Mouse (Mus musculus) heart, embryonic 11.5 days (tissue): ENCODE results near the gene Prkag2. TPM values are rescaled to one million over a fixed set of nuclear protein-coding genes. Genes with fewer than 3 reads are reported as not detected.
"Not testable (repeated sequence)": the region's sequence is repeated elsewhere in the genome, so short reads cannot be mapped to it uniquely, and the experiment has no call there.

Source experiments
- ATAC-seq: fragments of 200-750 bp; cut with Nextera tagmentation; replicated peaks from 2 replicates; pipeline ENCODE4 v1.8.0; 2017; ENCODE audit warnings: moderate library complexity; ENCODE audit not compliant: insufficient number of reproducible peaks, low FRiP score, low TSS enrichment
- H3K27ac ChIP-seq: fragments of 300-500 bp; sonication (generic); 2 replicates; pipeline ENCODE4 v1.5.1; 2014; ENCODE audit warnings: mild to moderate bottlenecking, low read depth, low read length
- H3K27me3 ChIP-seq: fragments of 300-500 bp; sonication (generic); 2 replicates; pipeline ENCODE4 v1.6.1; 2014; ENCODE audit warnings: mild to moderate bottlenecking, low read length, mixed read lengths; ENCODE audit not compliant: control insufficient read depth, insufficient read depth
- H3K36me3 ChIP-seq: fragments of 300-500 bp; sonication (generic); 2 replicates; pipeline ENCODE4 v1.6.1; 2014; ENCODE audit warnings: mild to moderate bottlenecking, low read length, moderate library complexity, mixed read lengths; ENCODE audit not compliant: control insufficient read depth, insufficient read depth
- H3K4me1 ChIP-seq: fragments of 300-500 bp; sonication (generic); 2 replicates; pipeline ENCODE4 v1.6.1; 2014; ENCODE audit warnings: low read length; ENCODE audit not compliant: control insufficient read depth, insufficient read depth
- H3K4me2 ChIP-seq: fragments of 300-500 bp; sonication (generic); 2 replicates; pipeline ENCODE4 v1.6.1; 2014; ENCODE audit warnings: mild to moderate bottlenecking, moderate library complexity
- H3K4me3 ChIP-seq: fragments of 300-500 bp; sonication (generic); 2 replicates; pipeline ENCODE4 v1.5.1; 2014; ENCODE audit warnings: low read depth, low read length
- H3K9ac ChIP-seq: fragments of 300-500 bp; sonication (generic); 2 replicates; pipeline ENCODE4 v1.6.1; 2014; ENCODE audit warnings: mild to moderate bottlenecking, low read depth, low read length, moderate library complexity
- H3K9me3 ChIP-seq: fragments of 300-500 bp; sonication (generic); replicated peaks from 2 replicates; pipeline ENCODE4 v1.6.1; 2016; ENCODE audit warnings: low read length; ENCODE audit not compliant: control insufficient read depth
- WGBS: fragments of 180-500 bp; shearing (Covaris S2); extraction: QIAGEN DNeasy Blood & Tissue Kit; methylation state at CpG from one replicate; pipeline ENCODE4 v1.1.7; 2014; ENCODE audit not compliant: insufficient replicate concordance; 5-methylcytosine and 5-hydroxymethylcytosine counted together
- polyA plus RNA-seq: library from polyadenylated mRNA; unstranded; fragments of >200 nt; fragmentation: Nextera tagmentation; extraction: Ambion mirVana; gene quantifications from 2 replicates; pipeline ENCODE4 v1.2.1, GENCODE M21; 2014

Gene Prkag2
- polyA plus RNA-seq, 1 experiment from 2014 or later: 84.6 TPM

- H3K4me3 ChIP-seq: no peak overlapping the region
- whole genome bisulfite sequencing: 57% methylated on average over 9 of the region's 9 CpGs
- peak; percentile 57 for ATAC-seq
- peaks cover 22% of the 10 kb centered on the region for H3K4me1 ChIP-seq
- H3K27me3 ChIP-seq: no peaks in the 10 kb centered on the region
- no peak overlapping the region for H3K4me2 ChIP-seq
- H3K27ac ChIP-seq: peak overlapping the region; percentile 75
- no peaks in the 10 kb centered on the region for H3K9me3 ChIP-seq
- no peak overlapping the region for H3K9ac ChIP-seq
- H3K36me3 ChIP-seq: peaks cover 6% of the 10 kb centered on the region
Measured at GRCm38 (mm10) chr5:24861449-24861930, 239.0 kb downstream of the Prkag2 start.

- peak overlapping the region; percentile 75 for H3K27ac ChIP-seq
- peak; percentile 57; the same call in 1 of the 2 replicates for ATAC-seq
Measured at GRCm38 (mm10) chr5:24860635-24861448, 239.6 kb downstream of the Prkag2 start.

GRCm38 (mm10) chr5:24859771-24860540 is 240.5 kb downstream of the Prkag2 start:
- no peaks in the 10 kb centered on the region for H3K9me3 ChIP-seq
- WGBS: 54% methylated on average over 3 of the region's 3 CpGs
- no peak overlapping the region for H3K4me2 ChIP-seq
- no peak overlapping the region for H3K4me3 ChIP-seq
- ATAC-seq: no peak
- H3K27ac ChIP-seq: no peak overlapping the region; the same call in 1 of the 2 replicates
- peaks cover 27% of the 10 kb centered on the region for H3K4me1 ChIP-seq
- H3K9ac ChIP-seq: no peak overlapping the region
- no peaks in the 10 kb centered on the region for H3K36me3 ChIP-seq
- H3K27me3 ChIP-seq: no peaks in the 10 kb centered on the region

More at GRCm38 (mm10) chr5:24860635-24861448, 239.6 kb downstream of the Prkag2 start:
- Histone ChIP-seq H3K9ac (0 out of 2 replicates have a peak overlapping the region, but pooled peaks have one; percentile 43), H3K27me3 (no peaks in the 10 kb centered on the region), H3K4me2 (no peak overlapping the region), H3K36me3 (no peaks in the 10 kb centered on the region), H3K9me3 (no peaks in the 10 kb centered on the region), H3K4me3 (no peak overlapping the region), H3K4me1 (peaks cover 22% of the 10 kb centered on the region)
- WGBS: 72% methylated on average over 13 of the region's 13 CpGs

- no peak overlapping the region for H3K27ac ChIP-seq
- no peak overlapping the region for H3K4me3 ChIP-seq
- peaks cover 9% of the 10 kb centered on the region for H3K4me1 ChIP-seq
- no peaks in the 10 kb centered on the region for H3K9me3 ChIP-seq
- H3K4me2 ChIP-seq: no peak overlapping the region
- WGBS: 53% methylated on average over 3 of the region's 3 CpGs
- peak; percentile 68; the same call in 1 of the 2 replicates for ATAC-seq
- H3K36me3 ChIP-seq: no peaks in the 10 kb centered on the region
- H3K27me3 ChIP-seq: no peaks in the 10 kb centered on the region
- no peak overlapping the region for H3K9ac ChIP-seq
Measured at GRCm38 (mm10) chr5:24854827-24855600, 245.4 kb downstream of the Prkag2 start.

- 87% methylated on average over 3 of the region's 3 CpGs for WGBS
Measured at GRCm38 (mm10) chr5:24854256-24854655, 246.2 kb downstream of the Prkag2 start.

GRCm38 (mm10) chr5:24848261-24848660 is 252.2 kb downstream of the Prkag2 start:
- not testable (repeated sequence) for H3K4me3 ChIP-seq, H3K27ac ChIP-seq, H3K27me3 ChIP-seq, H3K4me1 ChIP-seq, H3K9ac ChIP-seq, H3K9me3 ChIP-seq, ATAC-seq, H3K4me2 ChIP-seq, H3K36me3 ChIP-seq
- WGBS: 81% methylated on average over 14 of the region's 14 CpGs

More at GRCm38 (mm10) chr5:24854256-24854655, 246.2 kb downstream of the Prkag2 start:
- Histone ChIP-seq H3K4me3 (no peak overlapping the region), H3K4me2 (no peak overlapping the region), H3K27me3 (no peaks in the 10 kb centered on the region), H3K36me3 (no peaks in the 10 kb centered on the region), H3K9ac (no peak overlapping the region), H3K4me1 (peaks cover 6% of the 10 kb centered on the region), H3K27ac (no peak overlapping the region), H3K9me3 (no peaks in the 10 kb centered on the region)
- no peak for ATAC-seq

- Histone ChIP-seq H3K4me1 (peaks cover 14% of the 10 kb centered on the region), H3K4me2 (peak overlapping the region; percentile 96), H3K27ac (peak overlapping the region; percentile 100; the same call in 1 of the 2 replicates), H3K9me3 (no peaks in the 10 kb centered on the region), H3K9ac (no peak overlapping the region; the same call in 1 of the 2 replicates), H3K4me3 (no peak overlapping the region), H3K27me3 (no peaks in the 10 kb centered on the region), H3K36me3 (no peaks in the 10 kb centered on the region)
- no peak for ATAC-seq
- WGBS: 91% methylated on average over 5 of the region's 5 CpGs
Measured at GRCm38 (mm10) chr5:24843841-24844240, 256.6 kb downstream of the Prkag2 start.

- Histone ChIP-seq H3K36me3 (no peaks in the 10 kb centered on the region), H3K27me3 (no peaks in the 10 kb centered on the region), H3K9me3 (no peaks in the 10 kb centered on the region), H3K4me3 (peak overlapping the region; percentile 41), H3K4me2 (peak overlapping the region; percentile 96), H3K4me1 (peaks cover 17% of the 10 kb centered on the region), H3K27ac (peak overlapping the region; percentile 100), H3K9ac (peak overlapping the region; percentile 67)
- peak; percentile 1 for ATAC-seq
- WGBS: 4% methylated on average over 21 of the region's 21 CpGs
Measured at GRCm38 (mm10) chr5:24843103-24843475, 257.4 kb downstream of the Prkag2 start.
